Mouse (Mus musculus) liver, postnatal 0 days (tissue): Measurements from ENCODE around the gene Mymk.

Source experiments
- CTCF ChIP-seq: sonication (generic); IDR thresholded peaks from 2 replicates; pipeline ENCODE4 v1.5.1; 2016; ENCODE audit warnings: antibody characterized with exemption, low read depth
- EP300 ChIP-seq: IDR thresholded peaks from 2 replicates; pipeline ENCODE4 v1.6.1; 2016; ENCODE audit warnings: antibody characterized with exemption, low read depth, mild to moderate bottlenecking

- no peak for TF ChIP-seq CTCF
- TF ChIP-seq EP300: no peak
Measured at GRCm38 (mm10) chr2:27028437-27029015, 43.5 kb downstream of the Mymk start.
